Mouse (Mus musculus) midbrain, embryonic 11.5 days (tissue): ENCODE data around the gene Flrt1. TPM values are rescaled to one million over a fixed set of nuclear protein-coding genes. Genes with fewer than 3 reads are reported as not detected.

Experiments used
- ATAC-seq: fragments of 200-750 bp; cut with Nextera tagmentation; 2 replicates; pipeline ENCODE4 v1.8.0; 2017; ENCODE audit warnings: moderate TSS enrichment, moderate library complexity; ENCODE audit not compliant: low FRiP score
- DNase-seq: peaks from one replicate; pipeline ENCODE4 v3.0.0; 2015; ENCODE audit warnings: low spot score; ENCODE audit errors: missing footprints
- H3K27ac ChIP-seq: fragments of 300-500 bp; sonication (generic); 2 replicates; pipeline ENCODE4 v1.5.1; 2014; ENCODE audit warnings: low read depth, low read length
- H3K27me3 ChIP-seq: fragments of 300-500 bp; sonication (generic); 2 replicates; pipeline ENCODE4 v1.6.1; 2014; ENCODE audit warnings: mild to moderate bottlenecking, low read length, moderate library complexity, mixed read lengths; ENCODE audit not compliant: control insufficient read depth, insufficient read depth
- H3K36me3 ChIP-seq: fragments of 300-500 bp; sonication (generic); 2 replicates; pipeline ENCODE4 v1.6.1; 2014; ENCODE audit warnings: mild to moderate bottlenecking, low read length, moderate library complexity, mixed read lengths; ENCODE audit not compliant: control insufficient read depth, insufficient read depth
- H3K4me1 ChIP-seq: fragments of 300-500 bp; sonication (generic); 2 replicates; pipeline ENCODE4 v1.6.1; 2014; ENCODE audit warnings: low read length; ENCODE audit not compliant: control insufficient read depth, insufficient read depth
- H3K4me2 ChIP-seq: fragments of 300-500 bp; sonication (generic); 2 replicates; pipeline ENCODE4 v1.6.1; 2014; ENCODE audit warnings: mild to moderate bottlenecking, moderate library complexity
- H3K4me3 ChIP-seq: fragments of 300-500 bp; sonication (generic); 2 replicates; pipeline ENCODE4 v1.5.1; 2014; ENCODE audit warnings: low read depth, low read length
- H3K9ac ChIP-seq: fragments of 300-500 bp; sonication (generic); 2 replicates; pipeline ENCODE4 v1.6.1; 2014; ENCODE audit warnings: low read length
- H3K9me3 ChIP-seq: fragments of 300-500 bp; sonication (generic); 2 replicates; pipeline ENCODE4 v1.6.1; 2016; ENCODE audit warnings: low read length; ENCODE audit not compliant: control insufficient read depth
- WGBS: fragments of 180-500 bp; shearing (Covaris S2); extraction: QIAGEN DNeasy Blood & Tissue Kit; methylation state at CpG from one replicate; pipeline ENCODE4 v1.1.7; 2014; 5-methylcytosine and 5-hydroxymethylcytosine counted together
- polyA plus RNA-seq: library from polyadenylated mRNA; unstranded; fragments of >200 nt; fragmentation: Nextera tagmentation; extraction: Ambion mirVana; gene quantifications from 2 replicates; pipeline ENCODE4 v1.2.1, GENCODE M21; 2014

Flrt1 gene
- polyA plus RNA-seq, 1 experiment from 2014 or later: 8.2 TPM

GRCm38 (mm10) chr19:7072221-7072620, 33.3 kb downstream of the Flrt1 start:
- WGBS: 62% methylated on average over 6 of the region's 6 CpGs
- ATAC-seq (no peak), DNase-seq (no peak)
- Histone ChIP-seq H3K9ac (no peak overlapping the region), H3K27me3 (peaks cover 19% of the 10 kb centered on the region), H3K4me2 (no peak overlapping the region), H3K36me3 (no peaks in the 10 kb centered on the region), H3K9me3 (no peaks in the 10 kb centered on the region), H3K4me3 (no peak overlapping the region), H3K4me1 (peaks cover 56% of the 10 kb centered on the region), H3K27ac (no peak overlapping the region)

- peaks cover 70% of the 10 kb centered on the region for H3K4me1 ChIP-seq
- peaks cover 27% of the 10 kb centered on the region for H3K27me3 ChIP-seq
- H3K9ac ChIP-seq: peak overlapping the region; percentile 13
These were observed 34.8 kb downstream of the Flrt1 start for GRCm38 (mm10) chr19:7070775-7071174.

GRCm38 (mm10) chr19:7069781-7070763, 35.5 kb downstream of the Flrt1 start:
- H3K4me1 ChIP-seq: peaks cover 70% of the 10 kb centered on the region
- H3K27ac ChIP-seq: peak overlapping the region; percentile 85
- peak; percentile 95 for DNase-seq
- H3K27me3 ChIP-seq: peaks cover 31% of the 10 kb centered on the region
- 2% methylated on average over 35 of the region's 35 CpGs for WGBS
- no peaks in the 10 kb centered on the region for H3K36me3 ChIP-seq
- ATAC-seq: peak; percentile 85
- no peaks in the 10 kb centered on the region for H3K9me3 ChIP-seq
- H3K4me2 ChIP-seq: peak overlapping the region; percentile 32
- peak overlapping the region; percentile 13 for H3K9ac ChIP-seq
- no peak overlapping the region for H3K4me3 ChIP-seq

More at GRCm38 (mm10) chr19:7070775-7071174, 34.8 kb downstream of the Flrt1 start:
- WGBS: 3% methylated on average over 4 of the region's 4 CpGs
- Histone ChIP-seq H3K4me2 (peak overlapping the region; percentile 32), H3K36me3 (no peaks in the 10 kb centered on the region), H3K27ac (peak overlapping the region; percentile 85), H3K9me3 (no peaks in the 10 kb centered on the region), H3K4me3 (no peak overlapping the region)
- ATAC-seq: no peak
- DNase-seq: no peak

- peak overlapping the region; percentile 85 for H3K27ac ChIP-seq
- no peaks in the 10 kb centered on the region for H3K9me3 ChIP-seq
- H3K4me2 ChIP-seq: no peak overlapping the region; the same call in 1 of the 2 replicates
- DNase-seq (peak; percentile 92), ATAC-seq (no peak)
- 35% methylated on average over 11 of the region's 11 CpGs for WGBS
- H3K9ac ChIP-seq: no peak overlapping the region
- no peaks in the 10 kb centered on the region for H3K36me3 ChIP-seq
- H3K4me3 ChIP-seq: no peak overlapping the region
- H3K27me3 ChIP-seq: peaks cover 31% of the 10 kb centered on the region
- H3K4me1 ChIP-seq: peaks cover 70% of the 10 kb centered on the region
These were observed 36.6 kb downstream of the Flrt1 start for GRCm38 (mm10) chr19:7068661-7069531.

- WGBS: 6% methylated on average over 14 of the region's 14 CpGs
- H3K9me3 ChIP-seq: no peaks in the 10 kb centered on the region
- DNase-seq (peak; percentile 100), ATAC-seq (peak; percentile 20; the same call in 1 of the 2 replicates)
- no peak overlapping the region for H3K4me2 ChIP-seq
- peaks cover 65% of the 10 kb centered on the region for H3K4me1 ChIP-seq
- 0 out of 2 replicates have a peak overlapping the region, but pooled peaks have one; percentile 26 for H3K27ac ChIP-seq
- peak overlapping the region; percentile 20; the same call in 1 of the 2 replicates for H3K9ac ChIP-seq
- H3K36me3 ChIP-seq: no peaks in the 10 kb centered on the region
- H3K27me3 ChIP-seq: peaks cover 28% of the 10 kb centered on the region
- H3K4me3 ChIP-seq: no peak overlapping the region
These were observed 37.4 kb downstream of the Flrt1 start for GRCm38 (mm10) chr19:7068136-7068535.

- peaks cover 59% of the 10 kb centered on the region for H3K4me1 ChIP-seq
- DNase-seq: no peak
- peak overlapping the region; percentile 20; the same call in 1 of the 2 replicates for H3K9ac ChIP-seq
- ATAC-seq: no peak
- no peak overlapping the region for H3K4me2 ChIP-seq
- H3K27ac ChIP-seq: no peak overlapping the region
- H3K9me3 ChIP-seq: no peaks in the 10 kb centered on the region
- peaks cover 25% of the 10 kb centered on the region for H3K27me3 ChIP-seq
- H3K36me3 ChIP-seq: no peaks in the 10 kb centered on the region
- H3K4me3 ChIP-seq: no peak overlapping the region
- WGBS: 55% methylated on average over 20 of the region's 20 CpGs
These were observed 38.0 kb downstream of the Flrt1 start for GRCm38 (mm10) chr19:7067344-7068050.

GRCm38 (mm10) chr19:7066828-7067342, 38.6 kb downstream of the Flrt1 start:
- no peak overlapping the region for H3K4me3 ChIP-seq
- H3K27ac ChIP-seq: no peak overlapping the region
- no peak for ATAC-seq
- H3K4me2 ChIP-seq: no peak overlapping the region
- peak; percentile 91 for DNase-seq
- H3K36me3 ChIP-seq: no peaks in the 10 kb centered on the region
- no peak overlapping the region; the same call in 1 of the 2 replicates for H3K9ac ChIP-seq
- H3K27me3 ChIP-seq: peaks cover 20% of the 10 kb centered on the region
- H3K9me3 ChIP-seq: no peaks in the 10 kb centered on the region
- H3K4me1 ChIP-seq: peaks cover 57% of the 10 kb centered on the region
- 42% methylated on average over 8 of the region's 8 CpGs for WGBS
